15 mouse cellular contexts compared by ENCODE assay signal in the genomic region with DNA sequence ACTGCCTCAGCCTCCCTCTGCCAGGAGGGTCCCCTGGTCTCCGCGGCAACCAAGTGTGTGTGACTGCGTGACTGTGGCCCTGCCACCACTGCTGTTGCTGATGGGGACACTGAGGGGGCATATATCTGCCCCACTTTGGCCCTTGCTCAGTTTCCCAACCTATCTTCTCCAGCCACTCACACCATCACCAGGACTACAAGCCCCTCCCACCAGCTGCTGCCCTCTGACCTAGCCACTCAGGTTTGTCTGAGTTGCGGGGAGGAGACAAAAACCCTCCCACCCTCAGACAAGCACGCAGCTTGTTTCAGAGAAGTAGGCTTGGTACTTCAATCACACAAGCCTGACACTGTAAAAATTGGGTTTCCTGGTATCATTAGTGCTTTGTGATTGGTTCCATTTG. TPM values are rescaled to one million over a fixed set of nuclear protein-coding genes. Genes with fewer than 3 reads are reported as not detected.
DNase-seq lines count a peak whose midpoint lies in the region; ATAC-seq and TF ChIP-seq lines count a peak whose summit lies in the region.
"Had no signal": no experiment of that assay in that cellular context is flagged by ENCODE, and none has a peak within 500 bp of the region (broad histone marks: within the 10 kb centered on the region; RNA-seq: fewer than 3 reads in every experiment).

No protein-coding gene starts in this region.

- no peak overlapping the region for H3K9ac ChIP-seq in heart, embryonic 13.5 days
- H3K9ac ChIP-seq in liver, embryonic 12.5 days, result no peak overlapping the region
- H3K9ac ChIP-seq: forebrain, postnatal 0 days; hindbrain, embryonic 15.5 days had no signal

- ATAC-seq in heart, embryonic 13.5 days (ENCODE audit: extremely low read depth, insufficient number of reproducible peaks, low FRiP score, low TSS enrichment), result peak; percentile 45; the same call in 1 of the 2 replicates
- ATAC-seq in liver, embryonic 12.5 days, result peak; percentile 54
- ATAC-seq: forebrain, postnatal 0 days; Patski had no signal

- no peak for TF ChIP-seq CTCF in E14TG2a.4 (conservative IDR thresholded peaks at IDR 0.05; ENCODE audit: low read length)

- no peak overlapping the region for H3K4me3 ChIP-seq in heart, embryonic 13.5 days
- peak overlapping the region; percentile 69 for H3K4me3 ChIP-seq in E14TG2a.4 (replicated peaks; ENCODE audit: low read length)
- no peak overlapping the region for H3K4me3 ChIP-seq in liver, embryonic 12.5 days
- H3K4me3 ChIP-seq: hindbrain, embryonic 15.5 days had no signal

- H3K4me1 ChIP-seq in heart, embryonic 13.5 days, result peaks cover 35% of the 10 kb centered on the region
- peaks cover 59% of the 10 kb centered on the region for H3K4me1 ChIP-seq in E14TG2a.4 (replicated peaks; ENCODE audit: low read depth, low read length)
- H3K4me1 ChIP-seq in liver, embryonic 12.5 days, result peaks cover 67% of the 10 kb centered on the region

- WGBS in heart, embryonic 13.5 days, result 25% methylated on average over 5 of the region's 5 CpGs
- WGBS in liver, embryonic 12.5 days (ENCODE audit: insufficient replicate concordance), result 24% methylated on average over 5 of the region's 5 CpGs

- no peak overlapping the region for H3K27ac ChIP-seq in heart, embryonic 13.5 days (replicated peaks)
- 0 out of 2 replicates have a peak overlapping the region, but pooled peaks have one; percentile 2 for H3K27ac ChIP-seq in liver, embryonic 12.5 days
- H3K27ac ChIP-seq: hindbrain, embryonic 15.5 days had no signal

- DNase-seq in heart, postnatal 14 days, result no peak
- DNase-seq in ES-CJ7 (ENCODE audit: low read depth, low spot score), result peak; percentile 87
- no peak for DNase-seq in frontal cortex, postnatal 10 days (ENCODE audit: low spot score in 2 of 2)
- no peak for DNase-seq in kidney, postnatal 36 days
- DNase-seq: forebrain, postnatal 0 days; gastrocnemius, postnatal 10 days; kidney, adult 18-20 months; kidney, postnatal 25 days; thymus, postnatal 4 days had no signal

- no peaks in the 10 kb centered on the region for H3K9me3 ChIP-seq in heart, embryonic 13.5 days
- no peaks in the 10 kb centered on the region for H3K9me3 ChIP-seq in E14TG2a.4 (ENCODE audit: low read length)
- no peaks in the 10 kb centered on the region for H3K9me3 ChIP-seq in liver, embryonic 12.5 days (replicated peaks)
- H3K9me3 ChIP-seq: hindbrain, embryonic 15.5 days had no signal

- H3K4me2 ChIP-seq in heart, embryonic 13.5 days, result 0 out of 2 replicates have a peak overlapping the region, but pooled peaks have one; percentile 13
- peak overlapping the region; percentile 35 for H3K4me2 ChIP-seq in liver, embryonic 12.5 days
- H3K4me2 ChIP-seq: hindbrain, embryonic 15.5 days had no signal

- H3K27me3 ChIP-seq in heart, embryonic 13.5 days (replicated peaks), result peaks cover 71% of the 10 kb centered on the region
- H3K27me3 ChIP-seq in E14TG2a.4 (ENCODE audit: insufficient read depth, low read length), result peaks cover 46% of the 10 kb centered on the region
- H3K27me3 ChIP-seq in liver, embryonic 12.5 days (replicated peaks), result peaks cover 72% of the 10 kb centered on the region

- H3K36me3 ChIP-seq in heart, embryonic 13.5 days, result no peaks in the 10 kb centered on the region
- H3K36me3 ChIP-seq in E14TG2a.4 (ENCODE audit: insufficient read depth, low read length), result no peaks in the 10 kb centered on the region
- no peaks in the 10 kb centered on the region for H3K36me3 ChIP-seq in liver, embryonic 12.5 days
- H3K36me3 ChIP-seq: hindbrain, embryonic 15.5 days had no signal

- intact Hi-C loops in heart, postnatal 14 days (cut with DNase I), result no loop called here

RNA-seq across cellular contexts. Expression of gene Cacna2d2, which starts 24.0 kb away (rescaled TPM):
- polyA plus RNA-seq in heart, embryonic 13.5 days (2015; fragmentation: Nextera tagmentation; extraction: Ambion mirVana), result 3.8 and 4.1 TPM in 2 replicates
- 10 to 100 TPM in 1 of 2 experiments, 1 to 10 TPM in 1; 5.0 to 10.5 TPM for total RNA-seq in heart, postnatal 14 days (2021)
- polyA plus RNA-seq in liver, embryonic 12.5 days (2016; fragmentation: Nextera tagmentation; extraction: Ambion mirVana), result 0.02 and 0.13 TPM in 2 replicates
- total RNA-seq: liver, adult 2 months had no signal
- polyA plus RNA-seq: liver, adult 2 months had no signal

RNA-seq across cellular contexts. Expression of gene 6430571L13Rik, which starts 35.0 kb away (rescaled TPM):
- polyA plus RNA-seq in heart, embryonic 13.5 days (2015; fragmentation: Nextera tagmentation; extraction: Ambion mirVana), result 0.79 and 1.1 TPM in 2 replicates
- 1 to 10 TPM; 7.0 to 7.4 TPM for total RNA-seq in heart, postnatal 14 days (2021)
- 0.06 and 0.10 TPM in 2 replicates for polyA plus RNA-seq in liver, embryonic 12.5 days (2016; fragmentation: Nextera tagmentation; extraction: Ambion mirVana)

RNA-seq across cellular contexts. Expression of gene Hemk1, which starts 37.3 kb away (rescaled TPM):
- polyA plus RNA-seq in heart, embryonic 13.5 days (2015; fragmentation: Nextera tagmentation; extraction: Ambion mirVana), result 11.4 and 12.0 TPM in 2 replicates
- 10 to 100 TPM; 19.7 to 21.2 TPM for total RNA-seq in heart, postnatal 14 days (2021)
- polyA plus RNA-seq in liver, embryonic 12.5 days (2016; fragmentation: Nextera tagmentation; extraction: Ambion mirVana), result 4.9 and 5.0 TPM in 2 replicates
